Mouse (Mus musculus): ENCODE measurements around the gene 6030458C11Rik.
"Not testable (repeated sequence)": the region's sequence is repeated elsewhere in the genome, so short reads cannot be mapped to it uniquely, and the experiment has no call there.

The 6030458C11Rik gene

GRCm38 (mm10) chr15:12822416-12823395 is 1.7 kb downstream of the 6030458C11Rik start:
- DNase-seq (ENCODE audit: low read depth in 1 of 2, low spot score in 2 of 2), result no peak

GRCm38 (mm10) chr15:12817592-12817991 is 6.9 kb downstream of the 6030458C11Rik start:
- no peak for DNase-seq (ENCODE audit: low read depth in 1 of 2, low spot score in 2 of 2)

GRCm38 (mm10) chr15:12812646-12813045 is 11.8 kb downstream of the 6030458C11Rik start:
- no peak for DNase-seq (ENCODE audit: low read depth in 1 of 2, low spot score in 2 of 2)

GRCm38 (mm10) chr15:12809305-12809704 is 15.1 kb downstream of the 6030458C11Rik start:
- DNase-seq (ENCODE audit: low read depth in 1 of 2, low spot score in 2 of 2), result no peak

GRCm38 (mm10) chr15:12807088-12807487 is 17.4 kb downstream of the 6030458C11Rik start:
- no peak for DNase-seq (ENCODE audit: low read depth in 1 of 2, low spot score in 2 of 2)

GRCm38 (mm10) chr15:12805071-12805470 is 19.4 kb downstream of the 6030458C11Rik start:
- DNase-seq (ENCODE audit: low read depth in 1 of 2, low spot score in 2 of 2), result no peak

GRCm38 (mm10) chr15:12801142-12801506 is 23.3 kb downstream of the 6030458C11Rik start:
- not testable (repeated sequence) for DNase-seq (ENCODE audit: low read depth in 1 of 2, low spot score in 2 of 2)

- DNase-seq (ENCODE audit: low read depth in 1 of 2, low spot score in 2 of 2), result no peak
Observed at GRCm38 (mm10) chr15:12800405-12801141, 23.9 kb downstream of the 6030458C11Rik start.

GRCm38 (mm10) chr15:12798043-12798442 is 26.4 kb downstream of the 6030458C11Rik start:
- DNase-seq (ENCODE audit: low read depth in 1 of 2, low spot score in 2 of 2), result no peak

GRCm38 (mm10) chr15:12795909-12796470 is 28.5 kb downstream of the 6030458C11Rik start:
- DNase-seq (ENCODE audit: low read depth in 1 of 2, low spot score in 2 of 2), result no peak

GRCm38 (mm10) chr15:12795457-12795894 is 29.0 kb downstream of the 6030458C11Rik start:
- no peak for DNase-seq (ENCODE audit: low read depth in 1 of 2, low spot score in 2 of 2)

GRCm38 (mm10) chr15:12794311-12794710 is 30.1 kb downstream of the 6030458C11Rik start:
- no peak for DNase-seq (ENCODE audit: low read depth in 1 of 2, low spot score in 2 of 2)

- DNase-seq (ENCODE audit: low read depth in 1 of 2, low spot score in 2 of 2), result no peak
Observed at GRCm38 (mm10) chr15:12789406-12789867, 35.0 kb downstream of the 6030458C11Rik start.

- DNase-seq (ENCODE audit: low read depth in 1 of 2, low spot score in 2 of 2), result no peak
Observed at GRCm38 (mm10) chr15:12788536-12788935, 35.9 kb downstream of the 6030458C11Rik start.

GRCm38 (mm10) chr15:12781729-12782326 is 42.6 kb downstream of the 6030458C11Rik start:
- no peak for DNase-seq (ENCODE audit: low read depth in 1 of 2, low spot score in 2 of 2)

GRCm38 (mm10) chr15:12781296-12781695 is 43.2 kb downstream of the 6030458C11Rik start:
- DNase-seq (ENCODE audit: low read depth in 1 of 2, low spot score in 2 of 2), result no peak

- DNase-seq (ENCODE audit: low read depth in 1 of 2, low spot score in 2 of 2), result no peak
Observed at GRCm38 (mm10) chr15:12774149-12774753, 50.2 kb downstream of the 6030458C11Rik start.

GRCm38 (mm10) chr15:12770958-12771357 is 53.5 kb downstream of the 6030458C11Rik start:
- DNase-seq (ENCODE audit: low read depth in 1 of 2, low spot score in 2 of 2), result no peak

- no peak for DNase-seq (ENCODE audit: low read depth in 1 of 2, low spot score in 2 of 2)
Observed at GRCm38 (mm10) chr15:12766848-12767247, 57.6 kb downstream of the 6030458C11Rik start.

GRCm38 (mm10) chr15:12763147-12763546 is 61.3 kb downstream of the 6030458C11Rik start:
- DNase-seq (ENCODE audit: low read depth in 1 of 2, low spot score in 2 of 2), result no peak

All from monocyte, adult 2 months (primary cell).